Mouse (Mus musculus) heart, postnatal 0 days (tissue): ENCODE data around the gene Krr1. TPM values are rescaled to one million over a fixed set of nuclear protein-coding genes. Genes with fewer than 3 reads are reported as not detected.
"Not testable (repeated sequence)": the region's sequence is repeated elsewhere in the genome, so short reads cannot be mapped to it uniquely, and the experiment has no call there.

Experiments used
- ATAC-seq: fragments of 200-750 bp; cut with Nextera tagmentation; 2 replicates; pipeline ENCODE4 v1.8.0; 2017; ENCODE audit warnings: low read depth, moderate number of reproducible peaks, moderate library complexity; ENCODE audit not compliant: insufficient read depth
- DNase-seq: peaks from one replicate; pipeline ENCODE4 v3.0.0-alpha.2; 2016; ENCODE audit warnings: low spot score
- H3K27ac ChIP-seq: fragments of 300-500 bp; sonication (generic); 2 replicates; pipeline ENCODE4 v1.5.1; 2014; ENCODE audit warnings: low read depth, mild to moderate bottlenecking
- H3K27me3 ChIP-seq: fragments of 300-500 bp; sonication (generic); 2 replicates; pipeline ENCODE4 v1.6.1; 2014; ENCODE audit warnings: low read length, mixed read lengths; ENCODE audit not compliant: control insufficient read depth, insufficient read depth
- H3K36me3 ChIP-seq: fragments of 300-500 bp; sonication (generic); replicated peaks from 2 replicates; pipeline ENCODE4 v1.6.1; 2014; ENCODE audit warnings: low read length, mixed read lengths; ENCODE audit not compliant: control insufficient read depth, insufficient read depth
- H3K4me1 ChIP-seq: fragments of 300-500 bp; sonication (generic); 2 replicates; pipeline ENCODE4 v1.6.1; 2014; ENCODE audit warnings: antibody characterized with exemption; ENCODE audit not compliant: control insufficient read depth, insufficient read depth
- H3K4me2 ChIP-seq: fragments of 300-500 bp; sonication (generic); 2 replicates; pipeline ENCODE4 v1.6.1; 2014; ENCODE audit warnings: low read depth, mild to moderate bottlenecking, low read length, moderate library complexity
- H3K4me3 ChIP-seq: fragments of 300-500 bp; sonication (generic); 2 replicates; pipeline ENCODE4 v1.5.1; 2014; ENCODE audit warnings: low read depth, low read length
- H3K9ac ChIP-seq: fragments of 300-500 bp; sonication (generic); replicated peaks from 2 replicates; pipeline ENCODE4 v1.6.1; 2014; ENCODE audit warnings: low read depth, low read length, mixed read lengths
- H3K9me3 ChIP-seq: fragments of 300-500 bp; sonication (generic); replicated peaks from 2 replicates; pipeline ENCODE4 v1.6.1; 2016; ENCODE audit warnings: low read length; ENCODE audit not compliant: control insufficient read depth
- CTCF ChIP-seq: IDR thresholded peaks from 2 replicates; pipeline ENCODE4 v1.5.1; 2016; ENCODE audit warnings: antibody characterized with exemption, control low read depth, low read depth
- EP300 ChIP-seq: IDR thresholded peaks from 2 replicates; pipeline ENCODE4 v1.6.1; 2016; ENCODE audit warnings: antibody characterized with exemption, low read depth
- WGBS: fragments of 180-500 bp; shearing (Covaris S2); extraction: QIAGEN DNeasy Blood & Tissue Kit; methylation state at CpG from one replicate; pipeline ENCODE4 v1.1.7; 2014; 5-methylcytosine and 5-hydroxymethylcytosine counted together
- polyA plus RNA-seq: library from polyadenylated mRNA; unstranded; fragments of >200 nt; fragmentation: Nextera tagmentation; extraction: Ambion mirVana; gene quantifications from 2 replicates; pipeline ENCODE4 v1.2.1, GENCODE M21; 2015
- total RNA-seq: library from RNA; depleted of rRNA; stranded (reverse); fragments of >200 nt; gene quantifications from 2 replicates; pipeline ENCODE4 v1.2.3, GENCODE M21; 2014; ENCODE audit warnings: low replicate concordance; rRNA removed

The Krr1 gene
- total and polyA plus RNA-seq, 2 experiments from 2014 or later: 15.9 to 16.0 TPM

GRCm38 (mm10) chr10:112023585-112023984 is 51.1 kb downstream of the Krr1 start:
- Histone ChIP-seq H3K27ac (no peak overlapping the region), H3K9ac (no peak overlapping the region), H3K9me3 (no peaks in the 10 kb centered on the region), H3K4me3 (no peak overlapping the region), H3K36me3 (no peaks in the 10 kb centered on the region), H3K4me2 (no peak overlapping the region), H3K4me1 (no peaks in the 10 kb centered on the region), H3K27me3 (no peaks in the 10 kb centered on the region)
- DNase-seq (no peak), ATAC-seq (no peak)
- 59% methylated on average over 2 of the region's 2 CpGs for WGBS
- TF ChIP-seq CTCF (no peak), EP300 (no peak)

- ATAC-seq: not testable (repeated sequence)
Observed at GRCm38 (mm10) chr10:112028689-112029088, 56.2 kb downstream of the Krr1 start.

More at GRCm38 (mm10) chr10:112028689-112029088, 56.2 kb downstream of the Krr1 start:
- not testable (repeated sequence) for H3K9me3 ChIP-seq, H3K4me2 ChIP-seq, H3K4me3 ChIP-seq, H3K27ac ChIP-seq, H3K27me3 ChIP-seq, H3K9ac ChIP-seq, H3K4me1 ChIP-seq, DNase-seq, H3K36me3 ChIP-seq
- WGBS: 77% methylated on average over 3 of the region's 3 CpGs

Other genes starting within 250 kb of the Krr1 start
- gene Glipr1, start 30.0 kb downstream of the Krr1 start, total RNA-seq: 1.5 and 7.6 TPM in 2 replicates
- 1.2 and 1.7 TPM in 2 replicates for gene Glipr1, start 30.0 kb downstream of the Krr1 start, polyA plus RNA-seq
- not detected in 2 replicates for gene Glipr1l1, start 87.5 kb downstream of the Krr1 start, total RNA-seq
- not detected in 2 replicates for gene Glipr1l1, start 87.5 kb downstream of the Krr1 start, polyA plus RNA-seq
- gene Glipr1l2, start 110.7 kb downstream of the Krr1 start, total RNA-seq: not detected in 2 replicates
- not detected in 2 replicates for gene Glipr1l2, start 110.7 kb downstream of the Krr1 start, polyA plus RNA-seq
- gene Glipr1l3, start 187.7 kb downstream of the Krr1 start, total RNA-seq: not detected in 2 replicates
- gene Glipr1l3, start 187.7 kb downstream of the Krr1 start, polyA plus RNA-seq: not detected in 2 replicates
- gene Caps2, start 191.0 kb downstream of the Krr1 start, total RNA-seq: not detected in 2 replicates
- 0.04 and 0.07 TPM in 2 replicates for gene Caps2, start 191.0 kb downstream of the Krr1 start, polyA plus RNA-seq